Mouse (Mus musculus) MEL (cell line): ENCODE results near the gene Gpr85. TPM values are rescaled to one million over a fixed set of nuclear protein-coding genes. Genes with fewer than 3 reads are reported as not detected.
"Not testable (repeated sequence)": the region's sequence is repeated elsewhere in the genome, so short reads cannot be mapped to it uniquely, and the experiment has no call there.

Experiments used
- DNase-seq: peaks from one replicate; pipeline ENCODE4 v3.0.0; 2011; ENCODE audit warnings: low read depth, low spot score
- H3K27ac ChIP-seq: 2 replicates; pipeline ENCODE4 v1.5.1; 2012; ENCODE audit warnings: low read depth, mild to moderate bottlenecking, control low read depth, low read length, moderate library complexity; ENCODE audit not compliant: control insufficient read depth
- H3K27me3 ChIP-seq, 2 experiments: fragments of 150-350 bp in 1 of 2; sonication (generic) in 1 of 2; 2 replicates each; pipeline ENCODE4 v1.6.1; 2012; ENCODE audit warnings: low read length in 2 of 2, mild to moderate bottlenecking in 2 of 2, improper control_type of control experiment in 1 of 2, moderate library complexity in 1 of 2; ENCODE audit not compliant: insufficient read depth in 2 of 2, control insufficient read depth in 1 of 2
- H3K36me3 ChIP-seq, 2 experiments: 2 replicates each; pipeline ENCODE4 v1.6.1; 2012 to 2014; ENCODE audit warnings: low read length in 2 of 2, improper control_type of control experiment in 1 of 2, inconsistent platforms in 1 of 2, mild to moderate bottlenecking in 1 of 2; ENCODE audit not compliant: insufficient read depth in 2 of 2, control insufficient read depth in 1 of 2
- H3K4me1 ChIP-seq, 2 experiments: fragments of 150-350 bp in 1 of 2; sonication (generic) in 1 of 2; 2 replicates each; pipeline ENCODE4 v1.6.1; 2012; ENCODE audit warnings: low read length in 2 of 2, improper control_type of control experiment in 1 of 2, mild to moderate bottlenecking in 1 of 2; ENCODE audit not compliant: insufficient read depth in 2 of 2, control insufficient read depth in 1 of 2
- H3K4me3 ChIP-seq, 2 experiments: fragments of 150-350 bp in 1 of 2; sonication (generic) in 1 of 2; 2 replicates each; pipeline ENCODE4 v1.5.1; 2012; ENCODE audit warnings: low read depth in 2 of 2, low read length in 2 of 2, mild to moderate bottlenecking in 2 of 2, moderate library complexity in 2 of 2, control low read depth in 1 of 2, improper control_type of control experiment in 1 of 2; ENCODE audit not compliant: control insufficient read depth in 1 of 2, insufficient read depth in 1 of 2
- H3K79me2 ChIP-seq: 2 replicates; pipeline ENCODE4 v1.6.1; 2012; ENCODE audit warnings: mild to moderate bottlenecking, low read length, moderate library complexity; ENCODE audit not compliant: control insufficient read depth, poor library complexity, insufficient read depth
- H3K9ac ChIP-seq: 2 replicates; pipeline ENCODE4 v1.6.1; 2012; ENCODE audit warnings: low read depth, mild to moderate bottlenecking, control low read depth, low read length, moderate library complexity; ENCODE audit not compliant: control insufficient read depth, poor library complexity, severe bottlenecking
- H3K9me3 ChIP-seq: fragments of 150-350 bp; sonication (generic); replicated peaks from 2 replicates; pipeline ENCODE4 v1.6.1; 2012; ENCODE audit warnings: mild to moderate bottlenecking, low read length, improper control_type of control experiment, moderate library complexity; ENCODE audit not compliant: insufficient read depth
- BHLHE40 ChIP-seq: IDR thresholded peaks from 2 replicates; pipeline ENCODE4 v1.6.1; 2012; ENCODE audit warnings: low read depth, mild to moderate bottlenecking, inconsistent platforms, low read length, improper control_type of control experiment, borderline replicate concordance
- CHD1 ChIP-seq: IDR thresholded peaks from 2 replicates; pipeline ENCODE4 v1.6.1; 2012; ENCODE audit warnings: low read depth, mild to moderate bottlenecking, inconsistent platforms, low read length, improper control_type of control experiment
- E2F4 ChIP-seq: IDR thresholded peaks from 2 replicates; pipeline ENCODE4 v1.6.1; 2011; ENCODE audit warnings: low read depth, low read length, improper control_type of control experiment, borderline replicate concordance
- ELF1 ChIP-seq: IDR thresholded peaks from 2 replicates; pipeline ENCODE4 v1.6.1; 2014; ENCODE audit warnings: low read depth, mild to moderate bottlenecking, inconsistent platforms, low read length, improper control_type of control experiment, moderate library complexity
- EP300 ChIP-seq, 2 experiments: IDR thresholded peaks; 2 replicates each; pipeline ENCODE4 v1.6.1; 2011; ENCODE audit warnings: improper control_type of control experiment in 2 of 2, low read length in 2 of 2, low read depth in 1 of 2, mild to moderate bottlenecking in 1 of 2
- GABPA ChIP-seq: IDR thresholded peaks from 2 replicates; pipeline ENCODE4 v1.6.1; 2012; ENCODE audit warnings: low read depth, mild to moderate bottlenecking, inconsistent platforms, low read length, improper control_type of control experiment, moderate library complexity
- HCFC1 ChIP-seq: IDR thresholded peaks from 2 replicates; pipeline ENCODE4 v1.6.1; 2012; ENCODE audit warnings: low read depth, mild to moderate bottlenecking, inconsistent platforms, low read length, improper control_type of control experiment, moderate library complexity
- MAFK ChIP-seq: IDR thresholded peaks from 2 replicates; pipeline ENCODE4 v1.6.1; 2011; ENCODE audit warnings: low read depth, mild to moderate bottlenecking, low read length, improper control_type of control experiment, borderline replicate concordance
- MXI1 ChIP-seq: IDR thresholded peaks from 2 replicates; pipeline ENCODE4 v1.6.1; 2011; ENCODE audit warnings: mild to moderate bottlenecking, low read depth, low read length, improper control_type of control experiment
- MYC ChIP-seq: IDR thresholded peaks from 2 replicates; pipeline ENCODE4 v1.6.1; 2011; ENCODE audit warnings: low read depth, mild to moderate bottlenecking, low read length, improper control_type of control experiment, moderate library complexity
- NRF1 ChIP-seq: IDR thresholded peaks from 2 replicates; pipeline ENCODE4 v1.6.1; 2014; ENCODE audit warnings: low read depth, mild to moderate bottlenecking, inconsistent platforms, low read length, improper control_type of control experiment, moderate library complexity; ENCODE audit not compliant: poor library complexity, insufficient read depth, severe bottlenecking
- RCOR1 ChIP-seq: IDR thresholded peaks from 2 replicates; pipeline ENCODE4 v1.6.1; 2012; ENCODE audit warnings: low read depth, mild to moderate bottlenecking, inconsistent platforms, low read length, improper control_type of control experiment
- TBP ChIP-seq: IDR thresholded peaks from 2 replicates; pipeline ENCODE4 v1.8.0; 2011; ENCODE audit warnings: low read depth, low read length, improper control_type of control experiment
- TCF12 ChIP-seq: IDR thresholded peaks from 2 replicates; pipeline ENCODE4 v1.6.1; 2014; ENCODE audit warnings: low read depth, mild to moderate bottlenecking, inconsistent platforms, low read length, improper control_type of control experiment, moderate library complexity
- UBTF ChIP-seq: IDR thresholded peaks from 2 replicates; pipeline ENCODE4 v1.6.1; 2012; ENCODE audit warnings: low read depth, mild to moderate bottlenecking, inconsistent platforms, low read length, improper control_type of control experiment, moderate library complexity, borderline replicate concordance; ENCODE audit not compliant: insufficient read depth
- USF1 ChIP-seq: IDR thresholded peaks from 2 replicates; pipeline ENCODE4 v1.6.1; 2014; ENCODE audit warnings: low read depth, mild to moderate bottlenecking, inconsistent platforms, low read length, improper control_type of control experiment, moderate library complexity
- ZKSCAN1 ChIP-seq: IDR thresholded peaks from 2 replicates; pipeline ENCODE4 v1.6.1; 2012; ENCODE audit warnings: low read depth, mild to moderate bottlenecking, inconsistent platforms, low read length, improper control_type of control experiment, moderate library complexity
- ZMIZ1 ChIP-seq: IDR thresholded peaks from 2 replicates; pipeline ENCODE4 v1.6.1; 2012; ENCODE audit warnings: low read depth, mild to moderate bottlenecking, inconsistent platforms, low read length, improper control_type of control experiment, moderate library complexity
- ZNF384 ChIP-seq: IDR thresholded peaks from 2 replicates; pipeline ENCODE4 v1.6.1; 2012; ENCODE audit warnings: low read depth, mild to moderate bottlenecking, inconsistent platforms, low read length, improper control_type of control experiment
- polyA plus RNA-seq, 2 experiments: library from polyadenylated mRNA; stranded (reverse) in 1 of 2; unstranded in 1 of 2; fragments of >175 nt in 1 of 2; fragments of >200 nt in 1 of 2; gene quantifications; 2 replicates each; pipeline versions ENCODE4 v1.2.1 to v1.2.4; 2012; ENCODE audit warnings: low replicate concordance in 2 of 2, low read depth in 1 of 2; ENCODE audit not compliant: insufficient read length in 2 of 2, insufficient read depth in 1 of 2, missing spikeins in 1 of 2
- total RNA-seq: library from RNA; depleted of rRNA; stranded (reverse); fragments of 300-350 nt; gene quantifications from 2 replicates; pipeline ENCODE4 v1.2.3, GENCODE M21; 2012

The Gpr85 gene
- total and polyA plus RNA-seq, 3 experiments = not detected

DNA sequence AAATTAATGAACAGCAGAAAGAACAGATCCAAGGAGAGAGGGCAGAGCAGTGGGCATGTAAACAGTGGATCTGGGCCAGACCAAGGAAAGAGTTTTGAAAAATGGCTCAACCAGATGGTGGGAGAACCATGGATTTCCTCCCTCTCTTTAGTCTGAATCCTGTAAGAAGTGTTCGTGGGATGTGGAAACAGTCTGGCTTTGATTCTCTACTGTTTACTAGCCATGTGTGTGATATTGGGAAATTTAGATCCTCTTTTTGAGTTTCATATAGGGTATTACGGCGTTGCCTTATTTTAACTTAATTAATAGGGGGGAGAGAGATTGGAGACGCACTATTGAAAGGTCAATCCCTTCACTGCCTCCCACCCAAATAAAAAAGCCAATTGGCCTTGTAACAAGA is 13.5 kb upstream of the Gpr85 start:
- Histone ChIP-seq H3K27ac (no peak overlapping the region), H3K79me2 (no peaks in the 10 kb centered on the region), H3K9ac (no peak overlapping the region), H3K9me3 (no peaks in the 10 kb centered on the region), H3K4me1 (no peaks in the 10 kb centered on the region; a peak in 1 of 4 replicates), H3K27me3 (no peaks in the 10 kb centered on the region; a peak in 1 of 4 replicates), H3K36me3 (no peaks in the 10 kb centered on the region), H3K4me3 (no peak overlapping the region)
- no peak for TF ChIP-seq TCF12
- no peak for TF ChIP-seq EP300 (IDR thresholded peaks at IDR 0.05; ENCODE audit: low read depth in 1 of 2, low read length in 2 of 2)
- TF ChIP-seq GABPA = no peak
- TF ChIP-seq RCOR1 = no peak
- TF ChIP-seq UBTF = no peak
- no peak for TF ChIP-seq USF1
- no peak for TF ChIP-seq NRF1
- TF ChIP-seq E2F4 = no peak
- no peak for TF ChIP-seq ZNF384
- TF ChIP-seq HCFC1 = no peak
- no peak for TF ChIP-seq ZKSCAN1
- no peak for TF ChIP-seq MAFK
- no peak for TF ChIP-seq MXI1
- no peak for TF ChIP-seq TBP
- TF ChIP-seq CHD1 = no peak
- no peak for TF ChIP-seq MYC
- TF ChIP-seq ZMIZ1 = no peak
- no peak for TF ChIP-seq BHLHE40
- TF ChIP-seq ELF1 = no peak
- DNase-seq = no peak

DNA sequence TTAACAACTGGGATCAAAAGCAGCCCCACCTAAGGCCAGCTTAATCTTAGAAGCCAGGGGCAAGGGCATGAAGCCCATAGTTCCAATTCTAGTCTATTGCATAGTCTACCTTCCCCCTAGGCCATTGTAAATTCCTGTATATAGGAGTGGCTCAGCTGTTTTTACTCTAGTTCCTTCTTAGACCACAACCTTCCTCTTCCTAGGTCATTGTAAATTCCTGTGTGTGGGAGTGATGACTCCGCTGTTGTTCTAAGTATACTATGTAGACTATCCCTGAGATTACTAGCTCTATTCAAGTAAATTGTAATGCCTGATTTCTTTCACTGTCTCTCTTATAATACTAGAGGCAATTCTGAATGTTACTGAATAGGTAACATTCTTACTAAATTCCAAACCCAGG is 6.3 kb upstream of the Gpr85 start:
- not testable (repeated sequence) for DNase-seq, H3K9me3 ChIP-seq, H3K27ac ChIP-seq, H3K9ac ChIP-seq, H3K4me1 ChIP-seq, H3K36me3 ChIP-seq, H3K27me3 ChIP-seq, H3K79me2 ChIP-seq, H3K4me3 ChIP-seq
